Mouse (Mus musculus) liver, embryonic 13.5 days (tissue): ENCODE measurements around the gene Tmem200a. TPM values are rescaled to one million over a fixed set of nuclear protein-coding genes. Genes with fewer than 3 reads are reported as not detected.
A peak's percentile ranks its signal among the peaks of the same experiment; 100 is the strongest.

Experiments used
- ATAC-seq: fragments of 200-750 bp; cut with Nextera tagmentation; 2 replicates; pipeline ENCODE4 v1.8.0; 2017; ENCODE audit warnings: low read depth, mild to moderate bottlenecking, moderate number of reproducible peaks, moderate library complexity
- DNase-seq: peaks from one replicate; pipeline ENCODE4 v3.0.0; 2022
- H3K27ac ChIP-seq: fragments of 300-500 bp; sonication (generic); 2 replicates; pipeline ENCODE4 v1.5.1; 2015; ENCODE audit warnings: moderate library complexity, mild to moderate bottlenecking, inconsistent platforms
- H3K27me3 ChIP-seq: fragments of 300-500 bp; sonication (generic); 2 replicates; pipeline ENCODE4 v1.6.1; 2015; ENCODE audit warnings: mild to moderate bottlenecking, inconsistent platforms
- H3K36me3 ChIP-seq: fragments of 300-500 bp; sonication (generic); 2 replicates; pipeline ENCODE4 v1.6.1; 2015; ENCODE audit warnings: mild to moderate bottlenecking, inconsistent platforms
- H3K4me1 ChIP-seq: fragments of 300-500 bp; sonication (generic); replicated peaks from 2 replicates; pipeline ENCODE4 v1.6.1; 2015; ENCODE audit warnings: inconsistent platforms
- H3K4me2 ChIP-seq: fragments of 300-500 bp; sonication (generic); 2 replicates; pipeline ENCODE4 v1.6.1; 2015; ENCODE audit warnings: inconsistent platforms, mild to moderate bottlenecking, moderate library complexity
- H3K4me3 ChIP-seq: fragments of 300-500 bp; sonication (generic); replicated peaks from 2 replicates; pipeline ENCODE4 v1.5.1; 2015; ENCODE audit warnings: mild to moderate bottlenecking, inconsistent platforms
- H3K9ac ChIP-seq: fragments of 300-500 bp; sonication (generic); 2 replicates; pipeline ENCODE4 v1.6.1; 2015; ENCODE audit warnings: mild to moderate bottlenecking, inconsistent platforms
- H3K9me3 ChIP-seq: fragments of 300-500 bp; sonication (generic); replicated peaks from 2 replicates; pipeline ENCODE4 v1.6.1; 2016; ENCODE audit warnings: inconsistent platforms
- WGBS: fragments of 180-500 bp; shearing (Covaris S2); methylation state at CpG from one replicate; pipeline ENCODE4 v1.1.7; 2015; ENCODE audit not compliant: insufficient replicate concordance; 5-methylcytosine and 5-hydroxymethylcytosine counted together
- polyA plus RNA-seq: library from polyadenylated mRNA; unstranded; fragments of >200 nt; fragmentation: Nextera tagmentation; extraction: Ambion mirVana; gene quantifications from 2 replicates; pipeline ENCODE4 v1.2.1, GENCODE M21; 2015

The Tmem200a gene
- polyA plus RNA-seq, 1 experiment from 2014 or later = 0.56 TPM

DNA sequence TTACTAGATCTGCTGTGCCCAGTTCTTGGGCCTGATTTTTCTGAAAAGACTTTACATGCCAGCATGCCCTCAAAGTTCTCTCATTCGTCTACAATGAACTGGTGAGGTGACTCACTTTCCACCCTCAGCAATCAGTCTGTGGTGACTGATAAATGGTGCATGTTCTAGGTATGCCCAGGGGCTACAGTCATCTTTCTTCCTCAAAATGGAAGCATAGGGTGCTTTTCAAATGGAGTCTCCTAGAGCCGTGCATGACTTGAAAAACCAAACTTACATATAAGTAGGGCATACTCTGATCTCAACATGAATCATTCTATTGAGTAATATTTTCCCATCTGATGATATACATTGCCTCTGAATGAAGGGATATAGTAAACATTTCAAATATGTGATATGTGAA is 117.8 kb downstream of the Tmem200a start:
- no peak overlapping the region for H3K4me2 ChIP-seq
- H3K4me1 ChIP-seq = no peaks in the 10 kb centered on the region
- no peak overlapping the region for H3K27ac ChIP-seq
- no peak overlapping the region for H3K9ac ChIP-seq
- H3K9me3 ChIP-seq = no peaks in the 10 kb centered on the region
- no peaks in the 10 kb centered on the region for H3K36me3 ChIP-seq
- no peaks in the 10 kb centered on the region for H3K27me3 ChIP-seq
- DNase-seq (no peak), ATAC-seq (no peak)
- 55% methylated on average over 2 of the region's 2 CpGs for WGBS
- no peak overlapping the region for H3K4me3 ChIP-seq

DNA sequence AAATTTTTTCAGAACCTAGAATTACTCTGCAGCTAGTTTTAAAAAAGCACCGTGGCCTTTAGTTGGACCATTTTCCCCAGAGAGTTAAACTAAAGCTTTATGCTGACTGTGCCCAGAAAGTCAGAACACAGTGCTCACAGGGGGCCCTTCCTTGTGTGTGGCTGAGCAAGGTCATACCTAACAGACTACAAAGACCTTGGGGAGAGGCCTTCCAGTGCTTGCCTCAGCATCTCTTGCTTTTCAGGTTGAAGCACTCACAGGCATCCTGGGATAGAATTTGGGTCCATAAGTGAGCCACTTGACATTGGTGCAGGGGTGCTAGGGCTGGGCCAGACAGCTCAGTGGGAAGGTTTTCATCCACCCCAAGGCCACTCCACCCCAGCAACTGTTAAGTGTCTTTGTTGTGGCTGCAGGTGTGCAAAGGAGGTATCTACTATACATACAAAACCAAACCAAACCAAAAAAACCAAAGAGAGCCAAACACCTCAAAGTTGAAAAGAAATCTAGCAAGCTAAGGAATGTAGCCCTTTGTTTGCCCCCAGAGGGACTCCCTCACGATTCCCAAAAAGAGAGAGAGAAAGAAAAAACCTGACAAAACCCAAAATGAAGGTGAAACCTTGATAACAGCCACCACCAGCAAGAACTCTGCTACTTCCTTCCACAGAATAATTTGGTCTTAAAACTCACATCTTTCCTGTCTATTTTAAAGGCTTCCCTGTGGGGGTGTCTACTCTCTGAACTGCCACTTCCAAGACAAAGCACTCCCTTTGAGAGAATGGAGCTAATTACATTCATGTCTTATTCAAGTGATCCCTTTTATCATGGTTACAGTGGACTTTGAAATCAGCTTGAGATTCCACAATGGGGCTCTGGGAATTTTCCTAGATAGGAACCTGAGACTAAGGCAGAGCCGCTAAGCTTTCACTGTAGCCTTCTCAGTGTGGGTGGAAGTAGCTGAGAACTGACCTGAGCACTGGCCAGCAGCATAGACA is 119.8 kb downstream of the Tmem200a start:
- 46% methylated on average over 3 of the region's 3 CpGs for WGBS
- Histone ChIP-seq H3K27me3 (no peaks in the 10 kb centered on the region), H3K4me2 (no peak overlapping the region), H3K9ac (no peak overlapping the region), H3K4me3 (no peak overlapping the region), H3K9me3 (no peaks in the 10 kb centered on the region), H3K36me3 (no peaks in the 10 kb centered on the region), H3K4me1 (no peaks in the 10 kb centered on the region), H3K27ac (no peak overlapping the region)
- ATAC-seq (no peak), DNase-seq (no peak)

DNA sequence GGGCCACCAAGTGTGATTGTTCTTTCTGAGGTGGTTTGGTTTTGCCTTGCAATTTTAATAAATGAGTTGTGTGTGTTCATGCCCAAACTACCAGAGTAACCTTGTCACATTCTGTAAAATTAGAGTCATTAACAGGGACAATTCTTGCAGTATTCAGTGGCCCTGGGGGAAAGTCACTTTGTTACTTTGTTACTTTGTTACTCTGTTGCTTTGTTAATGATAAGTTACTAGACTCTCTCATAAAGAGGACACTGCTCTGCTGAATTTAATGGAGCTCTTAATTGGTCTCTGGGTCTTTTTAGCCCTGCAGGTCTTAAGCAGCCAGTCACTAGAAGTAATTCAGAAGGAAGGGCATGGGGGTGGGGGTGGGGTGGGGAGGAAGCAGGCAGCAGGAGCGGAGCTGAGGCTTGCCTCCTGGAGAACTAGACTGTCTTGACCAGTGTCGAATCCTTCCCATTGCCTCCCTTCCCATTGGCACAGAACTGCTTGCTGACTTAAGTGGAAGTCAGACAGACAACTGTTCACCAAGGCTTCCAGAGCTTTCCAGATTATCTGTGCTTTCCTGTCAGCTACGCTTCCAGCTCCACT is 124.1 kb downstream of the Tmem200a start:
- no peaks in the 10 kb centered on the region for H3K27me3 ChIP-seq
- H3K27ac ChIP-seq = no peak overlapping the region
- no peak overlapping the region for H3K9ac ChIP-seq
- H3K4me2 ChIP-seq = no peak overlapping the region
- no peaks in the 10 kb centered on the region for H3K36me3 ChIP-seq
- ATAC-seq = no peak
- no peak overlapping the region for H3K4me3 ChIP-seq
- no peak for DNase-seq
- 53% methylated on average over 3 of the region's 3 CpGs for WGBS
- H3K4me1 ChIP-seq = no peaks in the 10 kb centered on the region
- H3K9me3 ChIP-seq = no peaks in the 10 kb centered on the region

DNA sequence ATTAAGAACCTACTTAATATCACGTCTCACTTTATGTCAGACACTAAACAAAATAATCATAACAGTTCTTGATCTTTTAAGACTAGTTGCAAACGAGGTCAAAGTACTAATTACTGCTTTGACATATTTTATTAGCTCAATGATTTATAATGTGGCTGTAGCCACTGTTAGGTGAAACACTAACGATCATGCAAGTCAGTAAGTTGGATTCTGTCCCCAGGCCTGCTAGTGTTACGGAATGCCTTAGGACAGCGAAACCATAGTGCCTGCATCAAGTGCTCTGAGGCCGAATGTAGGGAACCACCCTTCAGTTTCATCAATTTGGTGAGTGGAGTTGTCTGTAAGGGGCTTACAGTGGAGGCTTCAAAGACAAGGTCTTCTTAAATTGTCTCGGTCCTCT is 126.0 kb downstream of the Tmem200a start:
- 54% methylated on average over 7 of the region's 7 CpGs for WGBS
- DNase-seq = no peak

GRCm38 (mm10) chr10:25952150-25952549 is 126.7 kb downstream of the Tmem200a start:
- Histone ChIP-seq H3K36me3 (no peaks in the 10 kb centered on the region), H3K4me3 (no peak overlapping the region), H3K9me3 (no peaks in the 10 kb centered on the region), H3K9ac (no peak overlapping the region), H3K27me3 (no peaks in the 10 kb centered on the region), H3K4me1 (no peaks in the 10 kb centered on the region), H3K4me2 (no peak overlapping the region), H3K27ac (no peak overlapping the region)
- no peak for ATAC-seq
- WGBS = 64% methylated on average over 6 of the region's 6 CpGs
- no peak for DNase-seq

More for the DNA sequence above, 126.0 kb downstream of the Tmem200a start:
- no peak overlapping the region for H3K9ac ChIP-seq
- ATAC-seq = no peak
- no peaks in the 10 kb centered on the region for H3K4me1 ChIP-seq
- H3K36me3 ChIP-seq = no peaks in the 10 kb centered on the region
- no peak overlapping the region for H3K4me2 ChIP-seq
- no peak overlapping the region for H3K27ac ChIP-seq
- no peaks in the 10 kb centered on the region for H3K9me3 ChIP-seq
- H3K27me3 ChIP-seq = no peaks in the 10 kb centered on the region
- no peak overlapping the region for H3K4me3 ChIP-seq

DNA sequence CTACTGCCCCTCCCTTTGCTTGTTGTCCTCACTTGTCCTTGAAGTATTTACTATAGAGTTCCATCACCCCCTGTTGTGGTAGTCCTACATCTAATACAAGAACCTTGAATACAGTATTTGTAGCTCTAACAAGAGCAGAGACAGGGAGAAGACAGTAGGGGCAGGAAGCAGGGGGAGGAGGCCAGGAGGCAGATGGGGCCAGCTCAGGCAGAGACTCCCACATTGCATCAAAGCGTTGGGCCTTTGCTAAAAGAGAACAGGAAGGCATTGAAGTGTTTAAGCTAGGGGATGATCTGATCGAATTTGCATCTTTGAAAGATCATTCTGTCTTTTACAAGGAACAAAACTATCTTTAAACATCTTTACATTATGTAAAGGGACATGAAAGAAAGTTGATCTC is 133.0 kb downstream of the Tmem200a start:
- WGBS = 42% methylated on average over 2 of the region's 2 CpGs
- H3K9me3 ChIP-seq = no peaks in the 10 kb centered on the region
- no peak overlapping the region for H3K4me2 ChIP-seq
- H3K36me3 ChIP-seq = no peaks in the 10 kb centered on the region
- no peak for ATAC-seq
- no peaks in the 10 kb centered on the region for H3K27me3 ChIP-seq
- H3K4me1 ChIP-seq = no peaks in the 10 kb centered on the region
- no peak overlapping the region for H3K9ac ChIP-seq
- H3K27ac ChIP-seq = no peak overlapping the region
- H3K4me3 ChIP-seq = no peak overlapping the region
- no peak for DNase-seq

GRCm38 (mm10) chr10:25944641-25945040 is 134.2 kb downstream of the Tmem200a start:
- Histone ChIP-seq H3K9ac (no peak overlapping the region), H3K27ac (no peak overlapping the region), H3K27me3 (no peaks in the 10 kb centered on the region), H3K36me3 (no peaks in the 10 kb centered on the region), H3K4me1 (no peaks in the 10 kb centered on the region), H3K4me3 (no peak overlapping the region), H3K9me3 (no peaks in the 10 kb centered on the region), H3K4me2 (no peak overlapping the region)
- no peak for ATAC-seq
- 59% methylated on average over 2 of the region's 2 CpGs for WGBS
- DNase-seq = no peak

GRCm38 (mm10) chr10:25931796-25932195 is 147.1 kb downstream of the Tmem200a start:
- H3K4me3 ChIP-seq = no peak overlapping the region
- H3K9ac ChIP-seq = no peak overlapping the region
- no peaks in the 10 kb centered on the region for H3K9me3 ChIP-seq
- no peak overlapping the region for H3K27ac ChIP-seq
- DNase-seq (no peak), ATAC-seq (no peak)
- no peaks in the 10 kb centered on the region for H3K27me3 ChIP-seq
- no peak overlapping the region for H3K4me2 ChIP-seq
- WGBS = 65% methylated on average over 8 of the region's 8 CpGs
- H3K36me3 ChIP-seq = no peaks in the 10 kb centered on the region
- H3K4me1 ChIP-seq = peaks cover 4% of the 10 kb centered on the region; the same call in 1 of the 2 replicates

- Histone ChIP-seq H3K9me3 (no peaks in the 10 kb centered on the region), H3K4me1 (peaks cover 4% of the 10 kb centered on the region; the same call in 1 of the 2 replicates), H3K9ac (no peak overlapping the region), H3K27ac (no peak overlapping the region), H3K4me3 (no peak overlapping the region), H3K27me3 (no peaks in the 10 kb centered on the region), H3K4me2 (no peak overlapping the region), H3K36me3 (no peaks in the 10 kb centered on the region)
- 35% methylated on average over 12 of the region's 12 CpGs for WGBS
- ATAC-seq (no peak), DNase-seq (no peak)
These were observed 149.3 kb downstream of the Tmem200a start for GRCm38 (mm10) chr10:25929401-25930150.

- Histone ChIP-seq H3K9me3 (no peaks in the 10 kb centered on the region), H3K4me2 (no peak overlapping the region), H3K4me3 (no peak overlapping the region), H3K36me3 (no peaks in the 10 kb centered on the region), H3K4me1 (peaks cover 4% of the 10 kb centered on the region; the same call in 1 of the 2 replicates), H3K27me3 (no peaks in the 10 kb centered on the region), H3K27ac (no peak overlapping the region), H3K9ac (no peak overlapping the region)
- 36% methylated on average over 8 of the region's 8 CpGs for WGBS
- no peak for DNase-seq
- ATAC-seq = no peak
These were observed 149.9 kb downstream of the Tmem200a start for GRCm38 (mm10) chr10:25928861-25929368.

DNA sequence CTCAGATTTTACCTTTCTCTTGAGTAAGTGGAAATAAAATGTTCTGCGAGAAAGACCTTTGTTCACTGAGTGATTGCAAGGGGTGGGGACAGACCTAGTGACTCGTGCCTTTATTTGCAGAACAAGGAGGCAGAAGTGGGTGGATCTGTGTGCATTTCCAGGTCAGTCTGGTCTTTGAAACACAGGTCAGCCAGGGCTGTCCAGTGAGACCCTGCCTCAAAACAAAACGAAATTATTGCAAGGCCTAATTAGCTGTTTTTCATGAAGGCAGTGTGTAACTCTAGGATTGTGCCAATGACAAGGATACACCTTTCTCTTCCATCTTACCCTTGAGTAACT is 150.4 kb downstream of the Tmem200a start:
- Histone ChIP-seq H3K4me3 (no peak overlapping the region), H3K36me3 (no peaks in the 10 kb centered on the region), H3K4me1 (peaks cover 4% of the 10 kb centered on the region; the same call in 1 of the 2 replicates), H3K27ac (no peak overlapping the region), H3K9ac (no peak overlapping the region), H3K4me2 (no peak overlapping the region), H3K9me3 (no peaks in the 10 kb centered on the region), H3K27me3 (no peaks in the 10 kb centered on the region)
- ATAC-seq (0 out of 2 replicates have a peak, but pooled peaks have one; percentile 57), DNase-seq (no peak)
- 39% methylated on average over 3 of the region's 3 CpGs for WGBS
